Mouse (Mus musculus) bone marrow macrophage, adult 2 months (primary cell): Measurements from ENCODE around the gene Tmem25. TPM values are rescaled to one million over a fixed set of nuclear protein-coding genes. Genes with fewer than 3 reads are reported as not detected.

ENCODE experiments used
- H3K27ac ChIP-seq: 2 replicates; pipeline ENCODE4 v1.5.1; 2012; ENCODE audit warnings: low read depth, low read length; ENCODE audit not compliant: insufficient read depth
- H3K4me1 ChIP-seq: 2 replicates; pipeline ENCODE4 v1.6.1; 2012; ENCODE audit warnings: low read length; ENCODE audit not compliant: control insufficient read depth, insufficient read depth
- H3K4me3 ChIP-seq: 2 replicates; pipeline ENCODE4 v1.5.1; 2012; ENCODE audit warnings: mild to moderate bottlenecking, low read length, moderate library complexity; ENCODE audit not compliant: insufficient read depth
- CTCF ChIP-seq: IDR thresholded peaks from 2 replicates; pipeline ENCODE4 v1.5.1; 2012; ENCODE audit warnings: low read depth, mild to moderate bottlenecking, low read length, moderate library complexity
- POLR2A ChIP-seq: IDR thresholded peaks from 2 replicates; pipeline ENCODE4 v1.6.1; 2012; ENCODE audit warnings: mild to moderate bottlenecking, low read depth, low read length, borderline replicate concordance
- polyA plus RNA-seq: library from polyadenylated mRNA; stranded (reverse); fragments of >200 nt; gene quantifications from 2 replicates; pipeline ENCODE4 v1.2.4, GENCODE M21; 2012; ENCODE audit not compliant: missing spikeins, insufficient read depth, insufficient read length

Tmem25 gene
- polyA plus RNA-seq, 1 experiment, result 1.4 TPM

GRCm38 (mm10) chr9:44772750-44773651, 26.1 kb downstream of the Tmem25 start:
- H3K4me1 ChIP-seq, result peaks cover 7% of the 10 kb centered on the region
- TF ChIP-seq CTCF (no peak), POLR2A (no peak)
- peak overlapping the region; percentile 58 for H3K27ac ChIP-seq
- H3K4me3 ChIP-seq, result peak overlapping the region; percentile 87

GRCm38 (mm10) chr9:44772392-44772749, 26.7 kb downstream of the Tmem25 start:
- TF ChIP-seq CTCF, result no peak
- TF ChIP-seq POLR2A, result no peak
- Histone ChIP-seq H3K27ac (no peak overlapping the region), H3K4me1 (peaks cover 7% of the 10 kb centered on the region), H3K4me3 (no peak overlapping the region)

DNA sequence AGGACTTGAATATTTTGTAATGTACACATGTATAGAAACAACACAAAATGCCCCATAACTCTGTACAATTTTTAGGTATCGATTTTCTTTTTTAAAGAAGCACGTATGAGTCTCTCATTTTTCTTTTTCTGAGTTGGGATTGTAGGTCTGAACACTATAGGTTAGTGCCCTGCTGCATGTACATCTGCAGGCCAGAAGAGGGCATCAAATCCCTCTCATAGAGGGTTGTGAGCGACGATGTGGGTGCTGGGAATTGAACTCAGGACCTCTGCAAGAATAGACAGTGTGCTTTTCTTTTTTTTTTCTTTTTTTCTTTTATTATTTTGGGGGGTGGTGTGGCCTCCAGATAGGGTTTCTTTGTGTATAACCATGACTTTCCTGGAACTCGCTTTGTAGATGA, 27.7 kb downstream of the Tmem25 start:
- TF ChIP-seq CTCF (no peak), POLR2A (no peak)
- H3K27ac ChIP-seq, result no peak overlapping the region
- H3K4me1 ChIP-seq, result peaks cover 7% of the 10 kb centered on the region
- H3K4me3 ChIP-seq, result no peak overlapping the region

DNA sequence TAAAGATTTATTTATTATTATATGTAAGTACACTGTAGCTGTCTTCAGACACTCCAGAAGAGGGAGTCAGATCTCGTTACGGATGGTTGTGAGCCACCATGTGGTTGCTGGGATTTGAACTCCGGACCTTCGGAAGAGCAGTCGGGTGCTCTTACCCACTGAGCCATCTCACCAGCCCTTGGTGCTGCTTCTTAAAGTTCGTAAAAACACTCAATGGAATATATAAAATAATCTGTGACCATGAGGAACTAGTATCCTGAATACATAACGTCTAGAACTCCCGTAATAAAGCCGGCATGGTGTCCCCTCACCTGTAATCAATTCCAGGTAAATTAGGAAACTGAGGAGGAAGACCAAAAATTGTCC, 31.1 kb downstream of the Tmem25 start:
- Histone ChIP-seq H3K27ac (peak overlapping the region; percentile 15; the same call in 1 of the 2 replicates), H3K4me1 (peaks cover 14% of the 10 kb centered on the region), H3K4me3 (peak overlapping the region; percentile 86)

DNA sequence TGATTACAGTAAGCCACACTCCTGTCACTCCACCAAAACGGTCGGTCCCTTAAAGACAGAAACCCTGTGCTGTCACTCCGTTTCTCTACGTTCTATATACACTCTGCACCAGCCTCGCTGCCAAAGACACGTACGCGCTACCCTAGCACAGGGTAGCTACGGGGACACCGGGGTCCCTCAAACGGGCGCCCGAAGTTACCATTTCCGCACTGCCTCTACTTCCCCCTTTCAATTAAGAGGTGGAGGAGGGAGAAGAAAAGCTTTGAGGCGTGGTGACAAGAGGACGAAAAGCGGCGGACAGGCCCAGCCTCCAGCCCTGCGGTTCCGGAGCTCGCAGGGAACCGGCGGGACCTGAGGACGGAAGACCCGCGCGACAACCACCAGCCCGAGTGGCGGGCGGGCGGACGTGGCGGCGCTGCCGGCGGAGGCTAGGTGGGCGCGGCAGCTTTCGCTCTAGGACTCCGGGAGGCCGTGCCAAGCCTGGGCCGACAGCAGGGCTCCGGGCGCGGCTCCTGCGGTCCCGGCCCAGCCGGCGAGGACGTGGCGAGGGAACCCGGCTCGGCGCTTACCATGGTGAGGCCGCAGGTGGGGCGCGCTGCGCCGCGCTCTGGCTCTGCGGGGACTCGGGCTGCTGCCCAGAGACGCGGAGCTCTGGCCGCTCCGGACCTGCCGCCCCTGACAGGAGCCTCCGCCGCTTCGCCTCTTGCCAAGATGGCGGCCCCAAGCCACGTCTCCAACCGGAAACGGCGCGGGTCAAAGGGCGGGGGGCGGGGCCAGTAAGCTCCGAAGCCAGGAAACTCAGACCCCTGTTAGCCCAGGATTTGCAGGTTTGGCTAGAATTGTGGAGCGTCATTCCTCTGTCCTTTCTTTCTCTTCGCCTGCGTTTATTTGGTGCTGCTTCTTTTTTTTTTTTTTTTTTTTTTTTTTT, 31.7 kb downstream of the Tmem25 start, which contains the start of the genes Arcn1 and Ift46:
Gene Arcn1 (minus strand): TSS at position 745 of the 928 bp plus-strand sequence.
Gene Ift46 (plus strand): TSS at position 808 of the 928 bp plus-strand sequence.
- peaks cover 14% of the 10 kb centered on the region for H3K4me1 ChIP-seq
- H3K27ac ChIP-seq, result peak within 1 kb of the TSS; percentile 90
- TF ChIP-seq POLR2A, result no peak
- TF ChIP-seq CTCF, result no peak
- peak within 1 kb of the TSS; percentile 86 for H3K4me3 ChIP-seq

DNA sequence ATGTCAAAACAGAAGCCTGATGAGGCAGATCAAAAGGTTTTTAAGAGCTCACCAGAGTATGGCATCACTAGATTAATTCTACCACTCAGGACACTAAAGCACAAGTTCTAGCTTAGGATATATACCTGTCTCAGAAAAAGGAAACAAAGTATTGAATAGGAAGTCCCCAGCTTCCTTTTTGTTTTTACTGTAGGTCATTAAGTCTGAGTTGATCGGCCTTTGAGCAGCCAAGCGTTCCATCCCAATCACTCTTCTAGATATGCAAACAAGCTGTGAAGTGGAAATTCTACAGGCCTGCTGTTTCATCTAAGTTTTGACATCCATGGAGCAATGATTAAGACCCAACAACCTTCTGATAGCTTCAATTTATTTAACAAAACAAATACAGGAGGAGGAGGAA, 38.2 kb downstream of the Tmem25 start:
- Histone ChIP-seq H3K4me3 (no peak overlapping the region), H3K4me1 (peaks cover 16% of the 10 kb centered on the region), H3K27ac (no peak overlapping the region)
- TF ChIP-seq POLR2A, result no peak
- no peak for TF ChIP-seq CTCF

- Histone ChIP-seq H3K27ac (no peak overlapping the region), H3K4me1 (no peaks in the 10 kb centered on the region), H3K4me3 (no peak overlapping the region)
- TF ChIP-seq POLR2A, result no peak
- TF ChIP-seq CTCF, result no peak
Measured at GRCm38 (mm10) chr9:44748473-44748872, 50.6 kb downstream of the Tmem25 start.

DNA sequence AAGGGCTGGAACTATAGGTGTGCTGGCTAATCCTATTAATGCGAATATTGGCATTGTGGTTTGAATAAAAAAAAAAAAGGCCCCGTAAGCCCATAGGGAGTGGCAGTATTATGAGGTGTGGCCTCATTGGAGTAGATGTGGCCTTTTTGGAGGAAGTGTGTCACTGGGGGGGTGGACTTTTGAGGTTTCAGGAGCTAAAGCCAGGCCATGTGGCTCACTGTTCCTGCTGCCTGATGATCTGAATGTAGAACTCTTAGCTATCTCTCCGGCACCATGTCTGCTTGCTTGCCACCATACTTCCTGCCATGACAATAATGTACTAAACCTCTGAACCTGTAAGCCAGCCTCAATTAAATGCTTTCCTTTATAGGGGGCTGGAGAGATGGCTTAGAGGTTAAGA, 51.8 kb downstream of the Tmem25 start:
- H3K4me1 ChIP-seq, result no peaks in the 10 kb centered on the region
- TF ChIP-seq POLR2A (no peak), CTCF (no peak)
- H3K4me3 ChIP-seq, result no peak overlapping the region
- H3K27ac ChIP-seq, result no peak overlapping the region

DNA sequence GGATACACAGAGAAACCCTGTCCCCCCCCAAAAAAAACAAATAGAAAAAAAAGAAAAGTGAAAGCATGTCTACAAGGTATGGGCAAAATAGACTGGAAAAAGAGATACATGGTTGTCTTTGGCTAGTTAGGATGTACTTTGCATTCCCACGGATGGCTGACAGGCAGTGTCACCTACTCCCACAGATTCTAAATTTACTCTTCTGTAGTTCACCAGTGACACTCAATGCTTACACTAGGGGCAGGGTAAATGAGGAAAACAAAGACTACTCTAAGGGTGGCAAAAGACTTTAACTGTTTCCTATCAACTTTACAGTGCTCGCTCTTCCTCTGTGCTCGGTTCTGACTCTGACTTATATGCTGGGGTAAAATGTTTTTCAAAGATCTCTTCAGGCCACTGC, 52.4 kb downstream of the Tmem25 start:
- Histone ChIP-seq H3K4me1 (no peaks in the 10 kb centered on the region), H3K27ac (no peak overlapping the region), H3K4me3 (no peak overlapping the region)
- TF ChIP-seq POLR2A (no peak), CTCF (no peak)

GRCm38 (mm10) chr9:44745371-44745770, 53.7 kb downstream of the Tmem25 start:
- Histone ChIP-seq H3K4me3 (no peak overlapping the region), H3K27ac (no peak overlapping the region), H3K4me1 (no peaks in the 10 kb centered on the region)
- no peak for TF ChIP-seq POLR2A
- TF ChIP-seq CTCF, result no peak

Other genes with a start within 250 kb of the Tmem25 start
- gene Cxcr5, start 237.4 kb downstream of the Tmem25 start, polyA plus RNA-seq, result not detected in 2 replicates
- 111 and 122 TPM in 2 replicates for gene Ddx6, start 194.4 kb downstream of the Tmem25 start, polyA plus RNA-seq
- gene Treh, start 126.1 kb downstream of the Tmem25 start, polyA plus RNA-seq, result not detected in 2 replicates
- gene Phldb1, start 64.1 kb downstream of the Tmem25 start, polyA plus RNA-seq, result 4.3 and 4.4 TPM in 2 replicates
- gene Arcn1, start 31.5 kb downstream of the Tmem25 start, polyA plus RNA-seq, result 79.8 and 86.7 TPM in 2 replicates
- gene Ift46, start 31.4 kb downstream of the Tmem25 start, polyA plus RNA-seq, result 75.1 and 86.7 TPM in 2 replicates
- gene Ttc36, start 3.8 kb upstream of the Tmem25 start, polyA plus RNA-seq, result not detected in 2 replicates
- 31.6 and 32.2 TPM in 2 replicates for gene Kmt2a, start 82.0 kb upstream of the Tmem25 start, polyA plus RNA-seq
- 311 and 441 TPM in 2 replicates for gene Atp5l, start 121.4 kb upstream of the Tmem25 start, polyA plus RNA-seq
- gene Ube4a, start 166.3 kb upstream of the Tmem25 start, polyA plus RNA-seq, result 40.7 and 48.0 TPM in 2 replicates
- gene Cd3g, start 181.1 kb upstream of the Tmem25 start, polyA plus RNA-seq, result not detected in 2 replicates
- gene Cd3d, start 182.5 kb upstream of the Tmem25 start, polyA plus RNA-seq, result not detected in 2 replicates
- gene Cd3e, start 210.3 kb upstream of the Tmem25 start, polyA plus RNA-seq, result not detected in 2 replicates
- gene Mpzl2, start 240.5 kb upstream of the Tmem25 start, polyA plus RNA-seq, result not detected in 2 replicates